Mouse (Mus musculus) 3134 (cell line): ENCODE results near the gene Blmh.

Experiments
- DNase-seq: peaks from one replicate; pipeline ENCODE4 v3.0.0-alpha.2; 2011; ENCODE audit warnings: low spot score; ENCODE audit not compliant: insufficient read length; ENCODE audit errors: extremely low read depth

Gene Blmh

DNA sequence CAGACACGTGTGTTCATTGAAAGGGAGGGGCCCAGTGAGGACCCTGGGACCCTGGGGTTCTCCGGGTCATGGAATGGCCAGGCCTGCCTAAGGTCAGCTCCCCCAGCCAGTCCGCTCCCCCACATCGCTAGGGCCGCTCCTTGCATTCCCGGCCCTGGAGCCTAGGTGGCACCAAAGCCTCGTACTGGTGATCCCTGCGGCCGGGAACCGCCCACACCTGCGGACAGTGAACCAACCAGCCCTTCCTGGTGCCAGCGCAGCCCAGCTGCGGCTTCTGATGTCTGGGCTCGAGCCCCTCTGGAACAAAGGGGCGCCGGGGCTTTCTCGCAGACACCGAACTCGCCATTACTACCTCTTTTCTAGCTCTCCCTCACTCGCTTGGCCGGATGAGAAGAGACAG is 72.7 kb downstream of the Blmh start:
- peak; percentile 78 for DNase-seq

DNA sequence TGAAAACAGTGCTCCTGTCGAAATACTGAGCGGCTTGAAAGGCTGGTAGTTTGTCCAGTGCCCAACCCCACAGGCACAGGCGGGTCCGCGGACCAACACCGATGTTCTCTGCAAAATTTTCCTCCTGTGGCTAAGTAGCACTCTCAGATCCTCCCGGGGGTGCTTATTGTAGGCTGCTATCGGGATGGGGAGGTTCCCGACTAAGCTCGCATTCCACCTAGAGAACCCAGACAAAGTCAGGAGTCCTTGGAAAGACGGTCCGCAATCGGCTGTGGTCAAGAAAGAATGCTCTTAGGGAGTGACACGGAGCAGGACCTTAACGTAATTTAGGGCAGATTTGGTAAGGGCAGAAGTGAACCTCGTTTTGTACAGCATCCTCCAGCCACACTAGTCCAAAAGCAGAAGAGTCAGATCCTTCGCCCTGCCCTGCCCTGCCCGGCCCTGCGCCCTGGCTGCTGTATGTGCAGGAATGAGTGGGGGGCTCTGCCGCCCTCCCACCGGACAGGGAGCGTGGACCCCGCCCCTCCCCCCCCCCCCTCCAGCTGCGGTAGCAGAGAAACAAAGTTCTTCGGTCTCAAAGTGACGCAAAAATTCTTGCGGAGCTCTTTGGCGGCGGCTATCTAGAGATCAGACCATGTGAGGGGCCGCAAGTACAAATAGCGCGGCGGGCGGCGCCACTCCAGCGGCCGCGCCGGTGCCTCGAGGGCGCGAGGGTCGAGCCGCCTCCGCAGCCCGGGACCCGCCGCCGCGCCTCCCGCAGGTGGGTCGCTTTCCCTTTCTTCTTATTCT is 73.5 kb downstream of the Blmh start, which contains the start of gene Slc6a4:
Gene Slc6a4 (plus strand): TSS at position 688 of the 789 bp plus-strand sequence.
- DNase-seq = peak; percentile 28

DNA sequence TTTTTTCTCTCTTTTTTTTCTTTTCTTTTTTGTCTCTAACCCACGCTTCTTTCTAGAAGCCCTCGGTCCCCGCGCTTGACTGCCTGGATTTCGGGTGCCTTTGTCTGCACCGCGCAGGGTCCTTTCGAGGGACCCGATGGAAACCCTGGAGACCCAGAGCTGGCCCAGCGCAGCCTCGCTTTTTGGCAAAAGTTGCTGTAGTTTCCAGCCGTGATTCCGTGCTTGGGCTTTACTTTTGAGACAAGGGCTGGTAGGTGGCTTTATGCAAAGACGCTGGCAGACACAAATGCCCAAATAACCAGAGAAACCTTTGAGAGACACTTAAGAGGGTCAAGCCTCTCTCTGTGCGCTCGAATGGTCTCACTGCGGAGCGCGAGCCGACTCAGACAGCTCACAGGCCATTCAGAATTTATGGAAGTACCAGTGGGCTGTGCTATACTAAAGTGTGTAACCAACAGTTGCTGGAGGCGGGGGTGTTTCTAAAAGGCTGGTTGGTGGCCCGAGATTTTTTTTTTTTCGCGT is 74.2 kb downstream of the Blmh start:
- DNase-seq = no peak

DNA sequence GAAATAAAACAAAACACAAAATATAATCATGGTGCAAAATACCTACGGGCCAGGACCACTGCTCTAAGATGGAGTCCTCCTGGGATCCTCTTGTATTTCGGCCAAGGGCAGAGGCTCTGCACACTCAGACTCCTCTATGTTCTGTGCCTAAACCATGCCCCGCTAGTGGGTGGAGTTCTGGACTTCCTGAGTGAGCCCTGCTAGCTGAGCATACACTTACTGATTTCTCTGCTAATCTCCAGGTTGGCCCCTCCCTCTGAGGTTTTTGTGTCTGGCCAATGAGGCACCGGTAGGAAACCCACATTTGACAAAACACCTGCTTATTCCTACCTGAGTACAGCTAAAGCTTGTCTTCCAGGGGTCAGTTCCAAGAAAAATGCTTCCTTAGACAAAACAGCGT is 76.1 kb downstream of the Blmh start:
- DNase-seq = no peak

DNA sequence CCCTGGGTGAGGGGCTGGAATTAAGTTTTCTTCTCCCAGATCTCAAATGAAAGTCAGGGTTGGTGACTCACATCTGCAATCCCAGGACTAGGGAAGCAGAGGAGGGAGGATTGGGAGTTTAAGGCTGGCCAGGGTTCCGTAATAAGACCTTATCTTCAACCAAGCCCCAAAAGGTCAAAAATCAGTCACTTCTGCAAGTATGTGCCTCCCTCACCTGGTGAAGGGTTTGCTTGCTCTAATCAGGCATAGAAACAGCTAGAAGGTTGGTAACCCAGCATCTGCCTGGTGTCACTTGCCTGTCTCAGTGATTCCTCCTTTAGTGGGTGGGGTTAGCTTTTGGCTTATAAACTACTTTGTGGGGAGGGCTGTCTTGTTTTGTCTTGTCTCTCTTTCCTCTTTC is 77.8 kb downstream of the Blmh start:
- DNase-seq = peak; percentile 33

DNA sequence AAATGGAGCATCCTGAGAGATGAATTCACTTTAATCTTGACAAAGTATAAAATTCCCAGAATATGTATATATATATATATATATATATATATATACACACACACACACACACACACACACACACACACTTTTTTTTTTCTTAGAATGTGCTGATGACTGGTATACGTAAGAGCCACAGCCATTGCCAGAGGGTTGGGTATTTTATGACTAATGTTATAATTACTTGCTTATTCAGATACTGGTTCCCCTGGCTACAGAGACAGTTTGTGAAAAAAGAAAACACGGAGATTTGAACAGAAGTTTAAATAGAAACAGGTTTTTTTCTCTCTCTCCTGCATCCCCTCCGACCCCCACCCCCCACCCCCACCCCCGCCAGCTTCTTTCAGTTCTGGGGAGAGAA is 81.3 kb downstream of the Blmh start:
- DNase-seq = peak; percentile 37

DNA sequence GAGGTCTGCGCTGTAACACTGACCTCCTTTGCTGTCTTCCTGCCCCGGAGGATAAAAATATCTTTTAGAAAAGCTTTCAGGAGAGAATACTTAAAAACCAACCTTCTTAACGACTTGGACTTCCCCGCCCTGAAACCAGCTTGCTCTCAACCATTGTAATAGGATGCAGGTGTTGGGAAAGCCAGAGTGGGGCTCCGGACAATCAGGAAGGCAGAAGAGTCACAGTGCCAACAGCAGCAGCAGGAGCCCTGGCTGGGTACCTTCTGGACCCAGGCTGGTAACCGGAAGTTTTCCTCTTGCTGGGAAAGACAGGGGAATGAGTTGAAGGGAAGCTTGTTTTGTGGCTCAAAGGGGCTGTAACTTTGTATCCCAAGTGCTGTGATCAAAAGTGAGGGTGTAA is 82.0 kb downstream of the Blmh start:
- no peak for DNase-seq

DNA sequence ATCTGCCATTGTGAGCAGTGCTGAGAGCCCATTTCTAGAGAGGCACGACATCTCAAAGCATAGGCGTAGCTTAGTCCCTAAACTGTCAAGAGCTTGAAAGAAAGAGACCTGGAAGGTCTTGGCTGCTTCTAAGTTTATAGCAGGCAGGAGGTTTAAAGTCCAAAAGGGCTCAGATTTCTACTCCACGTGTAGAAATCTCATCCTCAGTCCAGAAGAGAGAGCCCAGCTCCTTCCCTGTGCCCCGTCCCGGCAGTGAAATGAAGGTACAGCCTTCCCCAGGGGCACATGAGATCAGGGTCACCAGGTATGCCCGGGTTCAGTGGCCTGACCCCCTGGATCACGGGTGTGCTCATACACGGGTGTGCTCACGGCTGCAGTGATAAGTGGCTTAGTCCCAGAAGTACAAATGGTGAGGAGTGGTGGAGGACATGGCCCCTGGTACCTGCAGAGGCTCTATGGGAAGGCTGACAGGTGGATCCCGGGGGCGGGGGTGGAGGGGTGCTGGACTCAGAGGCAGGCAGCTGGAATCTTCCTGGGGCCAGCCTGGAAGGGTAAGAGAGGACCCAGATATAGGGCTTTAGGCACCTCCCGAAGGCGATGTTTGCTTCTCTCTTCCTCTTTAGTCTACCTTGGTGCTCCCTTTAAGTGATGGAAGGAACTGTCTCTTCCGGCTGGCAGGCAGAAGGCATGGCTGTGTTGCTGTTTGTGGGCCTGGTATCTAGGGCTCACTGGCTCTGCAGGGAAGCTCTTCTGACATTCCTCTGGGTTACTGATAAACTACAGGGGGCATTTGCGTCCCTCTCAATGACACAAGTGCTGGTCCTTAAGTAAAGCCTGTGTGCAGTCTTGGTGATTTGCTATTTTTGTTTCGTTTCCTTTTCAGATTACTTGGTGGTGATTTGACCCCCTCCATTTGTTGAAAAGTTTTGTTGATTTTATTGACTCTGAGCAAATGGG is 84.7 kb downstream of the Blmh start:
- DNase-seq = no peak

DNA sequence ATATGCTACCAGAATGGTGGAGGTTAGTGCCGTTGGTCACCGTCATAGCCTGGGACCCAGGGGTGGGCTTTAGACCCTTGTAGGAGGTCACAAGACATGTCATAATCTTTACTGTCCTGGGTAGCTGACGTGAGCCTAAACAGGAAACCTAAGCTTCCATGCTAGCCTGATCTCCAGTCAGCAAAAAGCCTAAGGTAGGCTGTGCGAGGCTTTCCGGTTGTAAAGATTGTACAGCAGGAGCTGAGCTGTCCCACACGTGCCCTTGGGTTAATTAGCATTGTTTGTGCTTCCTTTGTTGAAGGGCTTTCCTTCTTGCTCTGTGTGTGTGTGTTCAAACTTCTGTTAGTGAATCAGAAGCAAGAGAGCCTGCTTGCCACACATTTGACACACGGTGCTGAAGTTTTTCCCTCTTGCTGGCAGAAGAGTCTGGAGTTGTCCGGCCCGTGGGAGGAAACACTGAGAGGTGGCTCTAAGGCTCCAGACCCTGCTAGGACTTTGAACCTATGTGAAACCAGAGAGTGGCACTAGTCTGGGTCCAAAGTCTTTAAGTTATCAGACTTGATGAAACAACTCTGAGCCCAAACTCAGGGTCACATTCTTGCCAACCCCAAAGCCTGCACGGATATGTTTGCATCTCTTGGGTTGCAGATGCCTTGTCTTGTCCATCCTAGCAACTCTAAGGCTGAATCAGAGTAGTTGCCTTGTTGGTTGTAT is 86.3 kb downstream of the Blmh start:
- DNase-seq = no peak

DNA sequence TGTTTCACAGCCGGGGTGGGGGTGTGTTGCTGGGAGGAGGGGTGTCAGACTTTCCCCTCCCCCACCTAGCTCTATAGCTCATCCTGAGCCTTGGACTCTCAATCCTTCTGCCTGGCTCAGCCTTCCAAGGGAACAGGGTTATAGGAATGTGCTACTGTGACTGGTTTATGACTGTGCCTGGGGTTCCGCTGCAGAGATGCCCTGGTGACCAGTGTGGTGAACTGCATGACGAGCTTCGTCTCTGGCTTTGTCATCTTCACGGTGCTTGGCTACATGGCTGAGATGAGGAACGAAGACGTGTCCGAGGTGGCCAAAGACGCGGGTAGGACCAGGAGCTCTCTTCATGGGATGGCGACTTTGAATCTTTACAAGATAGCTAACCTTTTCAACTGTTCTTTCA is 93.4 kb downstream of the Blmh start:
- no peak for DNase-seq

DNA sequence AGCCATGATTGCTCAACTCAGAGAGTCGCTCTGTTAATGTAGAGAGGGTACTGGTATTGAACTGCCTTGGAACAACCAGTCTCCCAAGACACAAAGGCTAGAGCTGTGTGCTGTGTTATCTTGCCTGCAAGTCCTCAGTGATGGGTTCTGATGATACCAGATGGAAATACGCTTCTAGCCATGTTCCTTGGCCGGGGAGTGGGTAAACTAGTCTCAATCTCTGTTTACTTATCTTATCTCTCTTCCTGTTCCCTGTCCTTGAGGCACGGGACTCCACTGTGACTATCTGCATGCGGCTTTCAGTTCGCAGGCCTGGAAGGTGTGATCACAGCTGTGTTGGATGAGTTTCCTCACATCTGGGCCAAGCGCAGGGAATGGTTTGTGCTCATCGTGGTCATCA is 94.9 kb downstream of the Blmh start:
- no peak for DNase-seq

DNA sequence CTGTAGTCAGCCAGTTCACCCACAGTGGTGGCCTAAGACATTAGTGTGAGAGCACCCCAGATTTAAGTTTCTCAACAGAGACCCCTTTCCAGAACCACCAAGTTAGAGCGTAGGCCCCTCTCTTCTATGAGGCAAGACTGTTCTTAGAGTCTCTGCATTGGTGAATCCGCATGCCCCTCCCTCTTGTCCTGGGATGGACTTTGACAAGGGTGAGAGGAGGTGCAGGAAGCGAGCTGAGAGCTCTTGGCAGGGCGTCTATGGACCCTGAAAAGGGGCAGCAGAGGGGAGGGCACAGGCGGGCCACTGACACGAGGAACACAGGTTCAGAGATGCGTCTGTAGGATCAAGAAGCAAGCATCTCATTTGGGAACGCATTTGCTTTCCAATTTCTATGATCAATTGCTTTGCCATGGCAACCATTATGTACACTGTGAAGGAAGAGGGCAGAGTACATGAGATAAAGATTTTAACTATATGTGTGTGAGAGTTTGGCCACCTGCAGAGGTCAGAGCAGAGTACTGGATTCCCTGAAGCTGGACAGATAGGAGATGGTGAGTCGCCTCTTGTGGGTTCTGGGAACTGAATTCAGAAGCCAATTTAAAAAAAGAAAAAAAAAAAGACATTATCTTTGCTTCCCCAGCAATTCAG is 97.3 kb downstream of the Blmh start:
- no peak for DNase-seq

DNA sequence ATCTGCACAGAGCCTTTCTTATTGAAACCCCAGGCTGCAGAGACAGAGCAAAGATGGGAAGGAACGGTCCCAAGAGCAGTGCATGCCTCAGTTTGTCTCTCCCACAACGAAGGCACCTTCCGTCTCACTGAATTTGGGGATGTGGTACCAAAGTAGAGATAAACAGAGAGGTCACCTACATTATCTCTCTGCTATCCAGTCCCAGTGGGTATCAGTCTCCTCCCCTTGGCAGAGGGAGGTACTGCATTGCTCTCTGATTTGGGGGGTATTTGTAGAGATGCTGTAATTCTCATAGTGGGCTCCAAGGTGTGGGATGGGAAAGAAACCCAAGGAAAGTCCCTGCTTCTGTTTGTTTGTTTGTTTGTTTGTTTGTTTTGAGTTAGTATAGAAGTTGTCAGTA is 102.0 kb downstream of the Blmh start:
- DNase-seq = no peak

DNA sequence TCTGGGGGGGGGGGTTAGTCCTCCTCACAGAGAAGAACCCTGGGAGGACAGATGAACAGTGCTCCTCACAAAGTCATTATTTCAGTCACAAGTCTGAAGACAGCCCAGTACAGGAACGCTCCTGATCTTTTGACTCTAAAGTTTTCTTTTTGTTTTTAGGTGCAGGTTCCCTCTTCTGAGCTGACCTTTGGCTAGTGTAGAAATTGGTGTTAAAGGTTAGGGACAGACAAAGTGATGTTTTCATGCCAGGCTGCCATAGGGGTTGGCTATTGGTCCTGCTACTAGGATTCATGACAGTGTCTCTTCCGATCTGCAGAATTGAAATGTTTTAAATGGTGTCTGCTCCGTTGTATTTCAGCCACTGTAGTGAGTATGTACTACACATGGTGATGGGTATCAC is 103.5 kb downstream of the Blmh start:
- DNase-seq = no peak

DNA sequence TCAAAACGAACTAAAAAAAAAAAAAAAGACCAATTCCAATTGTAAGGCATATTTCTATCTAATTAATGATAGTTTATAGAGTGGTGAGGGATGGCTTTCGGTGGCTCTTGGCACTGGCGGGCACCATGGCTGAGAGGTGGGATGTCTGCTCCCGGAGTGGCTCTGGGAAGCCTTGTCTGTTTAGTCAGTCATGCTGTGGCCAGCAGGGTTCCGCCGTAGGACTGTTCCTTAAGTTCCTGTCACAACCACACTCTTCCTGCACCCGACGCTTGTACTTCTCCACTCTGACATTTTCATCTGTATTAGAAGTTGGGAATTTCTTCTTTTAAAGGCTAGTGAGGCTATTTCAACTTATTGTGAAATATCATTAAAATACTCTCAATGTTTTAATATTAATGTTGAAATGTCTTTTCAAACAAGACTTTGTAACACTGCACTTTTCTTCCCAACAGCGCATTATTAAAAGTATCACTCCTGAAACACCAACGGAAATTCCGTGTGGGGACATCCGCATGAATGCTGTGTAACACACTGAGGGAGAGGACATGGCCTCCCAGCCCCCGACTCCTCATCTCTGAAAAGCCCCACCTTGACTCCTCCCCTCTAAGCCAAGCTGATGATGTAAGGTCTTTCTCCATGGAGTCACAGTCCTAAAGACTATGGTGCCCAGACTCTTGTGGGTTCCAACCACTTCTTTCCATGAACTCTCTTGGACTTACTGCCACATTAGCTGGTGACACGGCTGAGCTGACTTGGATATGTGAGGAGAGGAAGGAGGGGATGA is 106.7 kb downstream of the Blmh start:
- no peak for DNase-seq
